Mouse (Mus musculus) erythroblast, embryonic 14.5 days (primary cell): ENCODE data around the gene Otulinl. TPM values are rescaled to one million over a fixed set of nuclear protein-coding genes. Genes with fewer than 3 reads are reported as not detected.

Experiments
- H3K27me3 ChIP-seq: 2 replicates; pipeline ENCODE4 v1.6.1; 2012; ENCODE audit warnings: inconsistent platforms; ENCODE audit not compliant: control insufficient read depth
- H3K36me3 ChIP-seq: 2 replicates; pipeline ENCODE4 v1.6.1; 2012; ENCODE audit warnings: mild to moderate bottlenecking, inconsistent platforms; ENCODE audit not compliant: control insufficient read depth
- H3K4me1 ChIP-seq: 2 replicates; pipeline ENCODE4 v1.6.1; 2012; ENCODE audit warnings: inconsistent platforms; ENCODE audit not compliant: control insufficient read depth
- H3K4me3 ChIP-seq: replicated peaks from 2 replicates; pipeline ENCODE3; 2012; ENCODE audit warnings: moderate library complexity, mild to moderate bottlenecking, inconsistent platforms
- H3K9me3 ChIP-seq: 2 replicates; pipeline ENCODE4 v1.6.1; 2012; ENCODE audit warnings: low read length, inconsistent platforms, mixed read lengths; ENCODE audit not compliant: control insufficient read depth
- GATA1 ChIP-seq: IDR thresholded peaks from 2 replicates; pipeline ENCODE4 v1.6.1; 2012; ENCODE audit warnings: low read length, inconsistent platforms, mixed read lengths
- TAL1 ChIP-seq: IDR thresholded peaks from 3 replicates; pipeline ENCODE4 v1.6.1; 2012; ENCODE audit warnings: low read length, inconsistent platforms, mixed read lengths
- polyA plus RNA-seq: library from polyadenylated mRNA; stranded (reverse); fragments of >175 nt; gene quantifications from 2 replicates; pipeline ENCODE4 v1.2.3, GENCODE M21; 2012

Gene Otulinl
- polyA plus RNA-seq, 1 experiment = 0.07 TPM

GRCm38 (mm10) chr15:27626314-27626713 lies 55.1 kb downstream of the Otulinl start:
- TF ChIP-seq TAL1 (no peak), GATA1 (no peak)
- H3K4me1 ChIP-seq = peaks cover 47% of the 10 kb centered on the region
- no peaks in the 10 kb centered on the region for H3K27me3 ChIP-seq
- H3K4me3 ChIP-seq = no peak overlapping the region
- H3K36me3 ChIP-seq = peaks cover 63% of the 10 kb centered on the region
- no peaks in the 10 kb centered on the region for H3K9me3 ChIP-seq

- Histone ChIP-seq H3K9me3 (no peaks in the 10 kb centered on the region), H3K27me3 (no peaks in the 10 kb centered on the region), H3K36me3 (peaks cover 67% of the 10 kb centered on the region), H3K4me1 (peaks cover 47% of the 10 kb centered on the region), H3K4me3 (no peak overlapping the region)
- TF ChIP-seq TAL1 = no peak
- no peak for TF ChIP-seq GATA1
These were observed 55.5 kb downstream of the Otulinl start for GRCm38 (mm10) chr15:27625890-27626255.

GRCm38 (mm10) chr15:27625014-27625889 lies 56.1 kb downstream of the Otulinl start:
- Histone ChIP-seq H3K4me3 (no peak overlapping the region), H3K27me3 (no peaks in the 10 kb centered on the region), H3K4me1 (peaks cover 44% of the 10 kb centered on the region), H3K36me3 (peaks cover 73% of the 10 kb centered on the region), H3K9me3 (no peaks in the 10 kb centered on the region)
- TF ChIP-seq TAL1 (no peak), GATA1 (no peak)

- Histone ChIP-seq H3K36me3 (peaks cover 89% of the 10 kb centered on the region), H3K4me1 (peaks cover 37% of the 10 kb centered on the region), H3K4me3 (no peak overlapping the region), H3K9me3 (no peaks in the 10 kb centered on the region), H3K27me3 (no peaks in the 10 kb centered on the region)
- TF ChIP-seq GATA1 (no peak), TAL1 (no peak)
These were observed 58.1 kb downstream of the Otulinl start for GRCm38 (mm10) chr15:27623286-27623685.

- H3K27me3 ChIP-seq = no peaks in the 10 kb centered on the region
- no peak for TF ChIP-seq TAL1
- TF ChIP-seq GATA1 = no peak
- no peaks in the 10 kb centered on the region for H3K9me3 ChIP-seq
- peaks cover 20% of the 10 kb centered on the region for H3K4me1 ChIP-seq
- H3K36me3 ChIP-seq = peaks cover 91% of the 10 kb centered on the region
- H3K4me3 ChIP-seq = no peak overlapping the region
These were observed 60.7 kb downstream of the Otulinl start for GRCm38 (mm10) chr15:27620475-27621185.

GRCm38 (mm10) chr15:27619683-27620082 lies 61.7 kb downstream of the Otulinl start:
- peaks cover 16% of the 10 kb centered on the region for H3K4me1 ChIP-seq
- H3K36me3 ChIP-seq = peaks cover 89% of the 10 kb centered on the region

GRCm38 (mm10) chr15:27618778-27619533 lies 62.4 kb downstream of the Otulinl start:
- peaks cover 15% of the 10 kb centered on the region for H3K4me1 ChIP-seq
- H3K36me3 ChIP-seq = peaks cover 91% of the 10 kb centered on the region
- TF ChIP-seq GATA1 (no peak), TAL1 (no peak)
- H3K27me3 ChIP-seq = no peaks in the 10 kb centered on the region
- no peaks in the 10 kb centered on the region for H3K9me3 ChIP-seq
- H3K4me3 ChIP-seq = no peak overlapping the region

More at GRCm38 (mm10) chr15:27619683-27620082, 61.7 kb downstream of the Otulinl start:
- Histone ChIP-seq H3K9me3 (no peaks in the 10 kb centered on the region), H3K4me3 (no peak overlapping the region), H3K27me3 (no peaks in the 10 kb centered on the region)
- TF ChIP-seq TAL1 (no peak), GATA1 (no peak)

- Histone ChIP-seq H3K9me3 (no peaks in the 10 kb centered on the region), H3K27me3 (no peaks in the 10 kb centered on the region), H3K4me1 (peaks cover 15% of the 10 kb centered on the region), H3K36me3 (peaks cover 90% of the 10 kb centered on the region), H3K4me3 (no peak overlapping the region)
- TF ChIP-seq TAL1 = no peak
- TF ChIP-seq GATA1 = no peak
These were observed 64.2 kb downstream of the Otulinl start for GRCm38 (mm10) chr15:27617227-27617626.
